Mouse (Mus musculus) ES-Bruce4 (cell line): ENCODE data around the gene Rhd. TPM values are rescaled to one million over a fixed set of nuclear protein-coding genes. Genes with fewer than 3 reads are reported as not detected.
"Not testable (repeated sequence)": the region's sequence is repeated elsewhere in the genome, so short reads cannot be mapped to it uniquely, and the experiment has no call there.

Source experiments
- H3K27ac ChIP-seq: 2 replicates; pipeline ENCODE4 v1.5.1; 2012; ENCODE audit warnings: low read length, inconsistent platforms; ENCODE audit not compliant: insufficient read depth
- H3K27me3 ChIP-seq: 2 replicates; pipeline ENCODE4 v1.6.1; 2012; ENCODE audit warnings: mild to moderate bottlenecking, low read length, inconsistent platforms; ENCODE audit not compliant: control insufficient read depth, poor library complexity, insufficient read depth, severe bottlenecking
- H3K36me3 ChIP-seq: 2 replicates; pipeline ENCODE4 v1.6.1; 2012; ENCODE audit warnings: inconsistent platforms, mild to moderate bottlenecking, low read length, moderate library complexity; ENCODE audit not compliant: control insufficient read depth, poor library complexity, insufficient read depth, severe bottlenecking
- H3K4me1 ChIP-seq: one replicate; pipeline ENCODE4 v1.8.1; 2011; ENCODE audit warnings: low read length; ENCODE audit not compliant: control insufficient read depth, insufficient read depth
- H3K4me3 ChIP-seq: 2 replicates; pipeline ENCODE4 v1.5.1; 2011; ENCODE audit warnings: low read depth, mild to moderate bottlenecking, low read length
- H3K9ac ChIP-seq: 2 replicates; pipeline ENCODE4 v1.6.1; 2012; ENCODE audit warnings: low read depth, mild to moderate bottlenecking, inconsistent platforms; ENCODE audit not compliant: poor library complexity, severe bottlenecking
- H3K9me3 ChIP-seq: replicated peaks from 2 replicates; pipeline ENCODE4 v1.6.1; 2012; ENCODE audit warnings: mild to moderate bottlenecking, low read length, inconsistent platforms; ENCODE audit not compliant: control insufficient read depth, poor library complexity, insufficient read depth, severe bottlenecking
- CTCF ChIP-seq: IDR thresholded peaks from one replicate; pipeline ENCODE4 v1.8.1; 2011; ENCODE audit warnings: low read depth, low read length
- EP300 ChIP-seq: IDR thresholded peaks from 2 replicates; pipeline ENCODE4 v1.6.1; 2011; ENCODE audit warnings: low read depth, low read length; ENCODE audit not compliant: insufficient read depth
- POLR2A ChIP-seq: IDR thresholded peaks from one replicate; pipeline ENCODE4 v1.8.1; 2011; ENCODE audit warnings: low read length; ENCODE audit not compliant: insufficient read depth
- polyA plus RNA-seq: library from polyadenylated mRNA; stranded (reverse); fragments of >200 nt; gene quantifications from 2 replicates; pipeline ENCODE4 v1.2.4, GENCODE M21; 2011; ENCODE audit warnings: low read depth; ENCODE audit not compliant: missing spikeins, insufficient read depth, insufficient read length

Rhd gene
- polyA plus RNA-seq = 4.2 and 4.6 TPM in 2 replicates

GRCm38 (mm10) chr4:134863937-134864729, at the start of gene Rhd:
Gene Rhd (plus strand): TSS chr4:134864536.
- TF ChIP-seq EP300 (no peak), CTCF (no peak), POLR2A (no peak)
- no peaks in the 10 kb centered on the region for H3K9me3 ChIP-seq
- no peak within 1 kb of the TSS for H3K27ac ChIP-seq
- no peaks in the 10 kb centered on the region for H3K36me3 ChIP-seq
- H3K27me3 ChIP-seq = no peaks in the 10 kb centered on the region
- peaks cover 10% of the 10 kb centered on the region for H3K4me1 ChIP-seq
- H3K9ac ChIP-seq = peak within 1 kb of the TSS; percentile 55
- H3K4me3 ChIP-seq = peak within 1 kb of the TSS; percentile 36

DNA sequence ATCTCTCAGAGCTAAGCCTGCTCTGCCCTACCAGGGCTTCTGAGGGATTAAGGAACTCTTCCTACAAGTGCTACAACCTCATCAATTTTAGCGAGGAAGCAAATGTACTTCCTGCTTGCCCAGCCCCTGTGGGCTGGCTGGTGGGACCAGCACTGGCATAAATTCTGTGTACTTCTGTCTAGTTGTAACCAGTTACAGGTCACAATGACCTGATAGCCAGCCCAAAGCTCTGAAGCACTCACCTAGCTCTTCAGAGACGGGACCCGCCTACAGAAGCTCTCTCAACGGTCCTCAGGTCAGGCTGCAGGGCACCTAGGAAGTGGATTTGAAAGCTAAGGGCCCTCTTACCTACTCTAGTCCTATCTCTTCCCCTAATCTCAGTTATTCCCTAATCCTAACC, 46.6 kb upstream of the Rhd start:
- TF ChIP-seq CTCF (no peak), EP300 (no peak), POLR2A (no peak)
- H3K9ac ChIP-seq = no peak overlapping the region
- H3K4me1 ChIP-seq = peaks cover 6% of the 10 kb centered on the region
- H3K9me3 ChIP-seq = no peaks in the 10 kb centered on the region
- no peaks in the 10 kb centered on the region for H3K27me3 ChIP-seq
- H3K4me3 ChIP-seq = no peak overlapping the region
- no peak overlapping the region for H3K27ac ChIP-seq
- no peaks in the 10 kb centered on the region; the same call in none of the 2 replicates for H3K36me3 ChIP-seq

- Histone ChIP-seq H3K4me3 (no peak overlapping the region), H3K27ac (no peak overlapping the region), H3K4me1 (peaks cover 5% of the 10 kb centered on the region), H3K27me3 (no peaks in the 10 kb centered on the region), H3K9me3 (no peaks in the 10 kb centered on the region), H3K9ac (no peak overlapping the region), H3K36me3 (peaks cover 12% of the 10 kb centered on the region)
- TF ChIP-seq CTCF (no peak), POLR2A (no peak), EP300 (no peak)
Observed at GRCm38 (mm10) chr4:134821061-134821460, 43.3 kb upstream of the Rhd start.

DNA sequence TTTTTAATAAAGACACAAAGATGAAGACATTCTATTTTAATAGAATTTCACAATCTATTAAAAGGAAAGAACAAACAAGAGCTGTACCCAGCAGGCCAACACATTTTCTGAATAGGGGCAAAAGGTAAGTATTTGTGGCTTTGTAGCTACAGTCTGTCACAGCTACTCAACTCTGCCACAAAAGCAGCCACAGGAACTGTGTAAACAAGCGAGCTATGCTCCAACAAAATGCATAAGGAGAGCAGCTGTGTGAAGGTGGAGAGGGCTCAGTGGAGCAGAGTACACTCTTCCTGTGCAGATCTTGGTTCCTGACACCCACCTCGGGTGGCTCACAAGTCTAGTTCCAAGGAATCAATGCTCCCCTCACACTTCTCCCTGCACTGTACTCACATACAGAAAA, 40.8 kb upstream of the Rhd start:
- Histone ChIP-seq H3K4me1 (peaks cover 3% of the 10 kb centered on the region), H3K36me3 (peaks cover 15% of the 10 kb centered on the region), H3K9me3 (no peaks in the 10 kb centered on the region), H3K27ac (no peak overlapping the region), H3K4me3 (no peak overlapping the region), H3K27me3 (no peaks in the 10 kb centered on the region), H3K9ac (no peak overlapping the region)
- TF ChIP-seq EP300 (no peak), POLR2A (no peak), CTCF (no peak)

- H3K9ac ChIP-seq, H3K9me3 ChIP-seq, H3K4me1 ChIP-seq, H3K27ac ChIP-seq, H3K27me3 ChIP-seq, H3K4me3 ChIP-seq: not testable (repeated sequence)
- H3K36me3 ChIP-seq = peaks cover 23% of the 10 kb centered on the region
Observed at GRCm38 (mm10) chr4:134825864-134826263, 38.5 kb upstream of the Rhd start.

GRCm38 (mm10) chr4:134826348-134826747, 38.0 kb upstream of the Rhd start:
- no peak overlapping the region for H3K9ac ChIP-seq
- peaks cover 27% of the 10 kb centered on the region for H3K36me3 ChIP-seq
- peak overlapping the region; percentile 75 for H3K27ac ChIP-seq
- H3K4me1 ChIP-seq = no peaks in the 10 kb centered on the region
- H3K4me3 ChIP-seq = no peak overlapping the region
- TF ChIP-seq EP300 = 0 out of 2 replicates have a peak, but pooled peaks have one; percentile 21
- no peak for TF ChIP-seq CTCF
- H3K9me3 ChIP-seq = no peaks in the 10 kb centered on the region
- no peaks in the 10 kb centered on the region for H3K27me3 ChIP-seq
